Mouse (Mus musculus): ENCODE measurements around the gene Ccdc87.

DNA sequence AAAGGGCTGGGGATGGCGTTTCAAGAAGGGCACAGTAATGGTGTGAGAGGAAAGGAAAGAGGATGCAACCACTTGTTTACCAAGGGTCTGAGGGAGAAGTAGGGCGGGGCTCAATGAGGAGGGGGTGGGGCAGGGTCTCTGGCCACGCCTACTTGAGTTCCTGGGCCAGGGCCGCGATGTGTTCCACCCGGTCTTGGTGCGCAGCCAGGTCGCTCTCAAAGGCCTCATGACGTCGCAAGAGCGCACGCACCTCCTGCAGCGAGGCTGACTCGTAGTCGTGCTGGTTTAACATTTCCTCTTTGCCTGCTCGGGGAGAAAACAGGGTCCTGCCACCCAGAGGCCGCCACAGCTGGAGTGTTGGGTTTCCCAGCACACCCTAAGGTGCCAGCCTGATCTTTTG lies 26.0 kb downstream of the Ccdc87 start:
- TF ChIP-seq EP300 (IDR thresholded peaks at IDR 0.05; ENCODE audit: low read length): no peak
- TF ChIP-seq CTCF (conservative IDR thresholded peaks at IDR 0.05 in 1 of 2, IDR thresholded peaks at IDR 0.05 in 1 of 2; ENCODE audit: low read depth in 2 of 2, low read length in 2 of 2): no peak
- no peak for TF ChIP-seq POLR2A (IDR thresholded peaks at IDR 0.05; ENCODE audit: low read depth, low read length)
- TF ChIP-seq USF2 (conservative IDR thresholded peaks at IDR 0.05; ENCODE audit: low read depth, low read length): no peak
- TF ChIP-seq CHD1 (IDR thresholded peaks at IDR 0.05; ENCODE audit: low read depth, low read length): no peak

Data from CH12.LX (cell line).